Mouse (Mus musculus): Measurements from ENCODE around the gene Hnf1b. TPM values are rescaled to one million over a fixed set of nuclear protein-coding genes. Genes with fewer than 3 reads are reported as not detected.
A peak's percentile ranks its signal among the peaks of the same experiment; 100 is the strongest.

The Hnf1b gene
- total RNA-seq, 2 experiments from 2014 or later: 0.23 to 0.31 TPM

DNA sequence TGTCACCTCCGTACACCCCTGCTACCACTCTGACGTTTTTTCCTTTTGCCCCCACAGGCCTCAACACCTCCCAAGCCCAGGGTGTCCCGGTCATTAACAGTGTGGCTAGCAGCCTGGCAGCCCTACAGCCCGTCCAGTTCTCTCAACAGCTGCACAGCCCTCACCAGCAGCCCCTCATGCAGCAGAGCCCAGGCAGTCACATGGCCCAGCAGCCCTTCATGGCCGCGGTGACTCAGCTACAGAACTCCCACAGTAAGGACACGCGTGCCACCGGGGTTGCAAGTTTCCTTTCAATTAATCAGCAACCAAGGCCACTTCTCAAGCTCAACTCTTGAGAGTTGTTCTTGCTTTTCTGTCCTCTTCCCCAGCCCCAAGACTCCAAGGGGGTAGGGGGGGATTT is 43.5 kb downstream of the Hnf1b start:
- no peak for DNase-seq (ENCODE audit: low spot score in 2 of 2)

DNA sequence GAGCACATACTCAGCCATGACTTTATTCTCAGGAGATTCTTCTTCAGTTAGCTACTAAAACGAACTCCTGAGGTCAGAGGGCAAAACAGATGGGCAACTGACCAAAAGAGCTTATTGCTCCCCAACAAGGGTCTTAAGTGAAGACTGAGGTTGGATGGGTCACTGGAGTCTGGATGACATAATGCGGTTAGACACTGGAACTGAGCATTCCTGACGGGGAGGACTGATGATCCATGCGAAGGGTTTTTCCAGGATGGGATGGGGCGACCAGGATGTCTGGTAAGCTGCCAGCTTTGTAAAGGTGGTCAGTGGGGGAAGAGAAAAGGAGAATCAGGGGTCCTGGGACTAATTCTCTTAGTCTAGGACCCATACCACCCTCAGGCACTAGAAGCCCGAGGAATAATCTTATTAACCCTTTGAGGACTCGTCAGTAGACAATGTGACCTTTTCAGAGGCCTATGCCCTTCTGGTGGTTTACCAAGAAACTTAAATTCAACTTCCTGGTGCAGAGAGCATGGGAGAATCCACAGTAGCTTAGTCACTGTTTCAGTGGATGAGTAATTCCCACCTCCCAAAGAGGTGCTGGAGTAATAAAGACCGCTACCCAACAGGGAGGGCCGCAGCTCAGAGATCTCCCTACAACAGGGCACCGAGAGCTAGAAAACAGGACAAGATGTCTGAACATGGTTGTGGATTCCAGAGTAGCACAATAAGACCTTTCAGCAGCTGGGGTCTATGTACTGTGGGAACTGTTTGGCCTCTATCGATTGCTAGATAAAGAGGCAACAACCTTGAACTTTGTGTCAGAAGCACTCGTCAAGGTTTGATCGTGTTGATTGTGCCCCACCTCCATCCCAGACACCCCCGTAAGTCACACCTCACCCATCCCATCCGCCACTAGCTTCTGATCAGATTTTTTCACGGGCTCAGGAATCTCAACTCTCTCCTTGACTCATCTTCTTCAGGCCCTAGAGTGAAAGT is 46.9 kb downstream of the Hnf1b start:
- no peak for DNase-seq (ENCODE audit: low spot score in 2 of 2)

DNA sequence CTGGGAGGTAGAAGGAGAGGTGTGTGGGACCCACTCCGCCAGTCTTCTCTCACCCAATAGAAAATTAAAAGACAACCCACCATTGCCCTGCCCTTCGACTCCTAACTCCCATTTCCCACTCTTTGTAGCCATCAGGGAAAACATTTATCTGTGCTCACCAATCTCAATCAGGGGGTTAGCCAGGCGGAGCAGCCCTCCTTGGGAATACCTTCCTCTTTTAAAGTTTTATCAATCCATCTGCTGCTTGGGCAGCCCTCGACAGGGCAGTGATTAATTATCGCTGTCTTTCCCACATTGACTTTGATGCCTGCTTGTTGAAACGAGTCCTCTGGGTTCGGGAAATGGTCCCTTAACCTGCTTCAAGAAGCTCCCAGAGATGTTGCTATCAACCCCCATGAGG is 47.7 kb downstream of the Hnf1b start:
- DNase-seq (ENCODE audit: low spot score in 2 of 2): no peak

GRCm38 (mm10) chr11:83902812-83903211 is 52.9 kb downstream of the Hnf1b start:
- no peak for DNase-seq (ENCODE audit: low spot score in 2 of 2)

GRCm38 (mm10) chr11:83905756-83906155 is 55.9 kb downstream of the Hnf1b start:
- no peak for DNase-seq (ENCODE audit: low spot score in 2 of 2)

DNA sequence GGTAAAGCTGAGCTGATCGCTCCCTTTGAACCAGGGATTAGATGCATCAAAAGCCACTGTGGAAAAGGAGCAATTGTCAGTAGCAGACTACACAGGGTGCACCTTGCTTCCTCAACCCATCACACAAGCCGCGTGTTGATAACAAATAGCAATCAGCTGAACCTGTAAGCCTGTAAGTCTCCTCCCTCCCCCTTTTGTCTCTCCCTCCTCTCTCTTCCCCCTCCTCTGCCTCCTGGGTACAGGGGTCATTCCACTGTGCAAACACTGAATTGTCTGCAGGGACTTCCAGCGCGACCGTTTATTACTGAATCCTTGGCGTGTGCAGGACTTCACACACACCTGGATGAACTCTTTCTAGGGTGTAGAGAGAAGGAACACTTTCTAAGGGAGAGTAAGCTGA is 58.5 kb downstream of the Hnf1b start:
- DNase-seq (ENCODE audit: low spot score in 2 of 2): no peak

DNA sequence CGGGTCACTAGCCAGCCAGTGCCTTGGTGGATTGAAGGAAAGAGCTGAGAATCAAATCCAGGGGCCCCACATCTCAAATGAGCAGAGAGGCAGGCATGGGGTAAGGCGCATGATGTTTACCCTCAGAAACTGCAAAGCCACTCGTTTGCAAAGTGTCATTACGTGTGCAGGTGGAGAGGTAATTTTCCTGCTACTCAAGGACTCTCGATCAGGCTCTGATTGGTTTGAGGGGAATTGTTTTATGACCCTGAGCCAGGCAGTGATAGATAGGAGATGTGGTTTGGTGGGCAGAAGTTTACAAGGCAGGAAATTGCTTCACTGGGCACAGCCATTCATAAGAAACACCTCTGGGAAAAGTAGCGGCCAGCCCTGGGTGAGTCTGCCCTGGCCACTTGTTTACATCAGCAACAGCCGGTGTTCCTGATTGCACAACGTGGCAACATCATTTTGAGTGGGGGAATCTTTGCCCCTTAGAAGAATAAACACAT is 64.0 kb downstream of the Hnf1b start:
- no peak for DNase-seq (ENCODE audit: low spot score in 2 of 2)

DNA sequence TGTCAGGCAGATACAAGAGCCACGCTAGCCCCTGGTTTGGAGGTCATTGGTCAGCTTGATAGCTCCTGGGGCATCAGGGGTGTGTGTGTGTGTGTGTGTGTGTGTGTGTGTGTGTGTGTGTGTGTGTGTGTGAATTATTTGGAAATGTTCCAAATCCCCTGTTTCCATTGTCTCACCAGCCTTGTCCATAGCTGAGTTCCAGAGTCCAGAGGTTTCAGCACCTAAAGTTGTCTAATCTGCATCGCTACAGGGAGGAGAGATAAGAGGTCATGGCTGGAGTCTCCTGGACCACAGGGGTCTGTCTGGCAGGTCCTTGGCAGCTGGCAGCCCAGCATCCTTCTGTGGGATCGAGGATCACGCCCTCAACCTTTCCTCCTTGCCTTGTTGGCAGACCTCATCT is 64.6 kb downstream of the Hnf1b start:
- DNase-seq (ENCODE audit: low spot score in 2 of 2): no peak

DNA sequence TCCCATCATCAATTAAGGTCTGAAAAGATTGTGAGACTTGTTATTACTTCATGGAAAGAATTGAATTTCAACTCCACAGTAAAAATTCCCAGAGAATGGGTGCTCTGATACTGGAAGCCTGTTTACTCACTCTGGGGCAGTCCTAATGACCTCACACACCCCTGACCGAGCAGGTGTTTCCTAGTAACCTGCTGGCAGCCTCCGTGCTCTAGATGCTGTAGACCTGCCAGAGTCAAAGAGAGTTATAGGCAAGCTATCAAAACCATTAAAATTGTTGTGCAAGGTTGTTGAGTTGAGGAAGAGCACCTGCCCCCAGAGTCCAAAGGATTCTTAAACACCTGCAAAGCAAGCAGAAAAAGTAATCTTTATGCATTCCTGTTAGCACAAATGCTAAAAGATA is 72.7 kb downstream of the Hnf1b start:
- DNase-seq (ENCODE audit: low spot score in 2 of 2): no peak

DNA sequence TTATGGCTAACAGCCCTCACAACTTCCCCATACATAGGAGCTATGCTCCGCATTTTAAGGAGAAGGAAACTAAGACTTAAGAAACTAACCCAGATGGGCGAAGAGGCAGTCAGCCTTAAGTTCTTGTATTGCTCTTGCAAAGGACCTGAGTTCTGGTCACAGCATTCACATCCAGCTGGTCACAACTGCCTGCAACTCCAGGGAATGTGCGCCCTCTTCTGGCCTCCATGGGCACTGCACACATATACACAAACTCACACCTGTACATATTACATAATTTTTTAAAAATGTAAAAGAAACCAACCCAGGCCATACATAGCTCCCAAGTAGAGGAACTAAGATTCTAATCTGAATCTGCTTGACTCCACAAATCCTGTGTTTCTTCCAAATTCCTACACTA is 77.2 kb downstream of the Hnf1b start:
- no peak for DNase-seq (ENCODE audit: low spot score in 2 of 2)

DNA sequence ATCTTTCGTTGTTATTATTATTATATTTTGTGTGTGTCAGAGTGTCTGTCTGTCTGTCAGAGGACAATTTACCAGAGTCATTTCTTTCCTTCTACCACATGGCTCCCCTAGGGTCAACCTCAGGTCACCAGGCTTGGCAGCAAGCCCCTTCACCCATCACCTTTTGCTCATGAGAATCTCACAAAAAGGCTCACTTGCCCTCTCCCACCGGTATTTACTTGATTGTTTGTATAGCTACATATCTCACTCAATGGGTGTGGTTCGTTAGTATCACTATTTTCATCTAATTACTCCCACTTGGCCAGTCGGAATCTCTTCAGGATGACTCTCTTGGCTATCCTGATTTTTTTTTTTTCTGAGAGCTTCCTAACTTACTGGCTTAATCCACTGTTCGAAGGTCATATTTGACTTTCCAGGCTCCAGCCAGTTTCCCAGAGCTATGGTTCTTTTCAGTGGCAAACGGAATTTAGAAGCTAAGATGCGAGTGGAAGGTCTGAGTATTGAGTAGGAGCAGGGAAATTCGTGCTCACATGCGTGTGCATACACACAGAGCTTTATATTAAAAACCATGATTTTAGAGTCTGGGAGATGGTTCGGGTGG is 82.7 kb downstream of the Hnf1b start:
- no peak for DNase-seq (ENCODE audit: low spot score in 2 of 2)

DNA sequence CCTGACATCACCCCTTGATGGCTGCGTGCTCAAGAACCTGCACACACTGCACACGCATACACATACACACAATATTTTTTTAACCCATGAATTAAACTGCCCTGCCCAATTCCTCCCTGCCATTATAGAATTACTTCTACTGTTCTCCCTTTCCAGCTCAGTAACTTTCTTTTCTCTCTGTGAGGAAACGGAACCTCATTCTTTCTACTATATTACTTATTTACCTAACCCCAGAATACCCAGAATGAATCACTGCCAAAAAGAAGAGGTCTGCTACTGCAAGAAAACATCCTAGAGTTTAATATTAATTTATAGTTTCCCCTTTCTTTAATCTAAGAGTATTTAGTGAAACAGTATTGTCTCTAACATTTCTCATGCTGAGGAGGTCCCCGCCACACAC is 83.5 kb downstream of the Hnf1b start:
- no peak for DNase-seq (ENCODE audit: low spot score in 2 of 2)

GRCm38 (mm10) chr11:83935986-83936665 is 86.3 kb downstream of the Hnf1b start:
- DNase-seq (ENCODE audit: low spot score in 2 of 2): peak; percentile 62 to 78

DNA sequence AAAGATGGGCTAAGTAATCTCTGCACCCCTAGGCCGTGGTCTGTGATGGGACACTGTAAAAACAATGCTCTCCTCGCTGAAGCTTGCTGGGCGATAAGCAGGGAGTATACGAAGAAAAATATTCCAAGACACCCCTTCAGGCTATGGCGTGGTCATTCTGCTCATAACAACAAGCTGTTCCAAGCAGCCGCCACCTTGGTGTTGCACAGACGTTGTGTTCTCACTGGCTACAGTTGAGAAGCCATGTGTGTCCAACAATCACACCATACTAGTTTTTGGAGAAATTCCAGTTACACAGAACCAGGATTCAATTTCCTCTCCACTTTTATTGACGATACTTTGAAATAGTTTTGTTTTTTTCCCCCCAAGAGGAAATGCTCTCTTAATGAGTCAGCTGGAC is 88.7 kb downstream of the Hnf1b start:
- DNase-seq (ENCODE audit: low spot score in 2 of 2): no peak

- peak; percentile 84 to 92 for DNase-seq (ENCODE audit: low spot score in 2 of 2)
Measured at GRCm38 (mm10) chr11:83941950-83942840, 92.3 kb downstream of the Hnf1b start, which contains the start of gene Ddx52. Gene Ddx52, plus strand, starts transcription at chr11:83942062.

Other genes with a start within 250 kb of the Hnf1b start
- gene Rpl9-ps1, start 204.4 kb upstream of the Hnf1b start, total RNA-seq (2021): not detected
- not detected for gene Ccl3, start 200.7 kb upstream of the Hnf1b start, total RNA-seq (2021)
- gene Ccl4, start 187.5 kb upstream of the Hnf1b start, total RNA-seq (2021): not detected
- gene Wfdc17, start 146.1 kb upstream of the Hnf1b start, total RNA-seq (2021): not detected
- gene Wfdc18, start 141.0 kb upstream of the Hnf1b start, total RNA-seq (2021): not detected
- not detected for gene Wfdc21, start 103.1 kb upstream of the Hnf1b start, total RNA-seq (2021)
- gene Heatr6, start 96.4 kb upstream of the Hnf1b start, total RNA-seq (2021): 10 to 100 TPM; 16.6 to 19.5 TPM
- gene Ddx52, start 92.0 kb downstream of the Hnf1b start, total RNA-seq (2021): 10 to 100 TPM; 10.3 to 12.7 TPM
- gene Synrg, start 114.4 kb downstream of the Hnf1b start, total RNA-seq (2021): 10 to 100 TPM; 57.3 to 59.0 TPM
- gene Dusp14, start 219.2 kb downstream of the Hnf1b start, total RNA-seq (2021): 10 to 100 TPM; 22.5 to 22.9 TPM

Data from layer of hippocampus, postnatal 14 days (tissue).